Mouse (Mus musculus) induced T-regulatory cell, adult 2 months (primary cell): ENCODE data around the gene Vps72.
"Not testable (repeated sequence)": the region's sequence is repeated elsewhere in the genome, so short reads cannot be mapped to it uniquely, and the experiment has no call there.

Source experiments
- DNase-seq: peaks from one replicate; pipeline ENCODE4 v3.0.0-alpha.2; 2012; ENCODE audit warnings: low read depth

The Vps72 gene

DNA sequence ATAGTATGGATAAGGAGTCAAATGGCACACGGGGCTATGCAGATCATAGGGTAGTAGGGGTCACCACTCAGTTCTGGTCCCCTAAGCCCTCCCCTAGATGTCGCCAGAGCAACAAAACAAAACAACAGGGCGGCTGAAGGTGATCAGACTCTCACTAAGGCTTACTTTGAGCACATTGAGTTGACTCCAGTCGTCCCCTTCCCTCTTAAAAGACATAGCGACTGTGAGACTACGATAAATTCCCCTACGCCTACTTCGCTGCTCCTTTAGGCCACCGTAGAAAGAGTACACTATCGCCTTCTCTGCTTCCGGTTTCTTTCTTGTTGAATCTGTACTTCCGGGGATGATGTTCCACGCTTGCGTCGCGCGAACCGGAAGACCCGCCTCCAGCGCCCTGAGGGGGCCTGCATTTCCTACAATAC lies 22.9 kb downstream of the Vps72 start, which contains the start of the genes Scnm1 and Lysmd1:
Gene Scnm1, minus strand, starts transcription at position 332 of the 422 bp plus-strand sequence.
Gene Lysmd1, plus strand, starts transcription at position 409 of the 422 bp plus-strand sequence.
- DNase-seq = peak; percentile 96

DNA sequence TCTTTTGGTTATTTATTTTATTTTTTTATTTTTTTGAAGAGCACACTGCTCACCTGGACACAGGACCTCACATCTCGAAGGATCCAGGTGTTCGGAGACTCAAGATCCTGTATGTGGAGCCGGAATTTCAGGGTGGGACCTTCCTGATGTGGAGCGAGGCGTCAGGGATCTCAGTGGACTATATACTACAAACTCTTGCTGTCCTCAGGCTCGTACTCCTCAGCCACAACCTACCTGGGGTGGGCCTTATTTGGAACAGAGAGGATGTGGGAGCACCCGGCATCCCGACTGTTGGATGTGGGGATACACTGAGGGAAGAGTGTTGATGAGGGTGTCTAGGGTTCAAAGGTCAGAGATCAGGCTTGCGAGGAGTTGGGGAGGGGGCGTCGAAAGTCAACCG lies 23.3 kb downstream of the Vps72 start:
- not testable (repeated sequence) for DNase-seq

DNA sequence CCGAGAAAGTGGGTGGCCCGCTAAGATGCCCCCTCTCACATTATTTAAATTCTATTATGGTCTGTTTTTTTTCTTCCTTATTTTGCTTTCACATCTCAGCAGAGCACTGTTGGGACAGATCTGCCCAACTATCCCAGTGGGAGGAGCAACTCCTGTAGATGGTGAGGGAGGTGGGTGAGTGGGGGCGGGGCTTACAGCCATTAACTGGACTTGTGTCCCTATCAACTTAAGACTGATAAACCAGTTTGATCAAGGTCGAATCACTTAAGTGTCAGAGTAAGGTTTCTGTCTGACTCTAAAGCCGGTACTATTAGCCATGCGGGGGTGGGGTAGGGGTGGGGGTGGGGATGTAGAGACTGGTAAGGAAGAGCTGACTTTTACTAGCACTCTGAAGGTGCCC lies 24.2 kb downstream of the Vps72 start:
- DNase-seq = peak; percentile 67

DNA sequence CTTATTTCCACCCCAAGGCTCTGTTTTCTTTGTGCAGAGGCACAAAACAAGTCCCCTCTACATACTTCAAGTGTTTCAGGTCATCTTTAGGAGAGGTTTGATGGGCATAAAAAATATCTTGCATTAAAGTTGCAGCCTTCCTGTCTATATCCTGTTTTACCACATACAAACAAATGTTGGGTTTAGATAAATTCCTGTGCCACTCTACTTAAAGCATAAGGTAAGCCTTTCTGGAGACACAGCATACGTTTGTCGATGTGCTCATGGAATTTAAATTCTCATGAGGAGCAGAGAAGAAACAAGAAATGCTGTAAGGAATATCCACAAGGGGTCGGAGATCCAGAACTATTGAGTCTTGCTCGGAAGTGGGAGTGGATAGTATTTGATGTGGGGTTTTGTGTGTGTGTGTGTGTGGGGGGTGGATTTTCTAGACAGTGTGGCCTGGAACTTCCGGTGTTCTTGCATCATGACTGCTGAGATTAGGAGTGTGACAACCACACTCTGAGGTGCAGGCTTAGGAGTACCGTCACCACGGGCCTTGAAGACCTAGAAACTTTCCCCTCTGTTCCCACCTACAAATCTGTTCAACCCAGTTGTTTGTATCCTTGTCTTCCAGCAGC lies 24.7 kb downstream of the Vps72 start:
- peak; percentile 88 for DNase-seq

DNA sequence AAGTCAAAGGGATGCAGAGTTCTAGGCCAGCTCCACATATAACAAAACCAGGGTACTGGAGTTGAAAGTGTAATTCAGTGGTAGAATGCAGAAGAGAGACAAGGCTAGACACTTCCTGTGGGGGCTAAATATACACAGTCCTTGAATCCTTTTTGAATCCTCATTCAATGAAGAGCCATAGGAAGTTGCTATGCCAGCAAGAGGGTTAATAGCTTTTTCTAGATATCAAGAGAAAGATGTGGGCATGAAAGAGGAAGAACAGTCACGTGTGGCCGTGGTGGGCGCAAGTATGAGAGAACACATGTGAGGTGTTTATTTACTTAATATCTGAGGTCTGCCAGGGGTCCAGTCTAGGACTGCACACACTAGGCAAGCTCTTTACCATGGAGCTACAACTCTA lies 25.5 kb downstream of the Vps72 start:
- DNase-seq = no peak

DNA sequence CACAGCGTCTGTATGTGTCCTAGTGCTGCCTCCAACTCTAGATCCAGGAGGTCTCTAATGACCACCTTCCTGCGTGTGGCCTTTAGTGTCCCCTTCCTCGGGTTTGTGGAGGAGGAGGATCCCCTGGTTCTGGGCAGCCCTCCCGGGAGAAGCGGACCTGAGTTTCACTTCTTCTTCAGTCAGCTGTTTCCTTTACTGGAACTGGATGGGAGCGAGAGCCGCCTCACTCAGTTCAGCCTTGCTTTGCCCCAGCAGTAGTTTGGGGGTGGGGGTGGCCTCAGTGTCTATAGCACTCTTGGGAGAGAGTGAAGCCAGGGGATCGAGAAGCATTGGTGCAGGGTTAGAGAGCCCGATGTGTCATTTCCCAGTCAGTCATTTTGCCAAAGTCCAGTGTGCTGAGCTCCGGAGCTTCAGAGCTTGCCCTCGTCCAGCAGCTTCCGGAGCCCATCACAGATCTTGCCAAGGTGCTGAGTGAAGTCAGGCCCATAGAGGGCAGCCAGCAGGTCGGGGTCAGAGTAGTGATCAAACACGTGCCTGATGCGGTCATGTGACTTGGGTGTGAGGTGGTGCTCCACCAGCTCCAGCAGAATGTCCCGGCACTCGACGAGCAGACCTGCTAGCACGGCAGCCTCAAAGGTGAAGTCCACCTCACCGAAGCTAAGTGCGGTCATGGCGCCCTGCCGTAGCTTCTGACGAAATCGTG lies 28.9 kb downstream of the Vps72 start:
- DNase-seq = peak; percentile 16

DNA sequence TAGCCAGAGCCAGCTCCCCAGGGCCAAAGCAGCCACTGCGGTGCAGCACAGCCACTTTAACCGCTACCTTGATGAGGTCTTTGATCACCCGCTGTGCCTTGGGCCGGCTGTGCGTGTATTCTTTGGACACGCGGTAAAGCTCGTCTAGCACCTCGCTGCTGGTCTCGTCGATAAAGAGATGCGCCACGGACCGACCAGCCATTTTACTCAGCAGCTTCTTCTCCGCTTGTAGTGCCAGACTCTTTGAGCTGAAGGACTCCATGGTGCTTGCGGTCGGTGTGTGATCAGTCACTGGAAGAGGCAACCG lies 29.4 kb downstream of the Vps72 start:
- DNase-seq = peak; percentile 24

DNA sequence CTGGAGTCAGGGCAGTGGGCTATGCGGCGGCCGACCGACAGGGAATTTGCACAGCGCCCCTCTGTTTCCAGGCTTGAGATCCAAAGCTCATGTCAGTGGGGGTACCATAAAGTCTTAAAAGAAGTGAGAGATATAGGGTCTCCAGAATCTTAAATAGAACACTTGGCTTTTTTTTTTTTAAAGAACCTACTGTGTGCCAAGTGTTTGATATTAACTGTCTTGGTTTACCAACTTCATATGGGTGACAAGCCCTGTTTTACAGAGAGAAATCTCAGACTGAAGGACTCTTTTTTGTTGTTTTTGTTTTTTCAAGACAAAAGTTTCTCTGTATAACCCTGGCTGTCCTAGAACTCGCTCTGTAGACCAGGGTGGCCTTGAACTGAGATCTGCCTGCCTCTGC lies 30.0 kb downstream of the Vps72 start:
- no peak for DNase-seq

DNA sequence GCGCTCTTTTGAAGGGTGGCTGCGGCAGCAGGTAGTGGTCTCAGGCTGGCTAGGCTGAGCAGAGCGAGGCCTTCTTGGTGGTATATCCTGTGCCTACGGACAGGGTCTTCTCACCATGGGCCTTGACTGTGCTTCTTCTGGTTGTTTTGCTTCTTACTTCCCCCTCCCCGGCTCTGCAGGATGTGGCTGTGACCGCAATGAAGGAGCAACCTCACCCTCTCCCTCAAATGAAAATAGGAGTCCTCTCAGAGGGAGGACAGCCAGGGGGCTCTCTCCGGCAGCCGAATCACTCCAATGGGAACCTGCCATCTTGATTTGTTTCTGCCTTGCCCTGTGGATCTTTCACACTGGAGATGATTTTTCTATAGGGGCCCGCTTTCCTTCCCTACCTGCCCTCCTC lies 30.7 kb downstream of the Vps72 start:
- DNase-seq = peak; percentile 86

DNA sequence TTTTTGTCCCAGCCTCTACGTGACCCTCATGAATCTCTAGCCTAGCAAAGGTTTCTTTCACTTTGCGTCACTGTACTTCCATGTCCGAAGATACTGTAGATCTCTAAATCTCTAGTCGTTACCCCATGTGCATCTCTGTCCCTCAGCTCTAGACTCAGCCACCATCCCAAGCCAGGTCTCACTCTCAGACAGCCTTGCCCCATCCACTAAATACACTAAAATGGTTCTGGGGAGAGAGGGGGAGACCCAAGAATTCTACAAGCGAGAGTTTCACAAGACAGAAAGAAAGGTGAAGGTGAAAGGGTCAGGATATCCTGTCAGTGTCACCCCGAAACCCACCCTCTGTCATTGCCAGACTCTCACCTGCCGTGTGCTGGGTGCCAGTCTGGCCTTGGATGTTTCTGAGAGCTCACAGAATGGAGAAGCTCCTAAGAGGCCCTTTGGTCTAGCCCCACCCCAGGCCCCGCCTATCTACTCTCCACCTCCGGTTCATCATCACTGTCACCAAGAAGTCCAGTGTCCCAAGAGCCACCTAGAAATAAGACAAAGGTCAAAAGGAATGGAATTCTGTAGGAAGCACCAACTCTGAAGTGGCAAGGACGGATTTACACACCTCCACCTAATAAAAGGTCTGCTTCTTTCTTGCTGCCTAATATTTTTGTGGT lies 31.3 kb downstream of the Vps72 start, which contains the start of gene Tnfaip8l2:
Gene Tnfaip8l2, minus strand, starts transcription at position 409 of the 665 bp plus-strand sequence.
- peak; percentile 84 for DNase-seq

DNA sequence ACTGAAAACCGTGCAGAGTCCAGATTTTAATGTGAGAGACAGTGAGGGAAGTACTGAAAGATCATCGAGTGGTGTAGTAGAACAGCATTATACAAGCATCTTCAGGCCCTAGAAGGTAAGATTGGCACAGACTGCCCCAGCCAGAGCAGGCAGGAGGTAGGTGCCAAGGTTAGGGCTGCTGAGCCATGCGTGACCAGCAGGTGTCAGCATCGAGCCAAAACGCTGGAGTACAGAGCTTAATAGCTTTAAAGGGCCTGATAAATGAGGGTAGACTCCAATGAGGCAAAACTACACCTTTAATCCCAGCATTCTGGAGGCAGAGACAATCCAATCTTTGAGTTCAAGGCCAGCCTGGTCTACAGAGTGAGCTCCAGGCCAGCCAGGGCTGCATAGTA lies 31.8 kb downstream of the Vps72 start:
- peak; percentile 96 for DNase-seq

DNA sequence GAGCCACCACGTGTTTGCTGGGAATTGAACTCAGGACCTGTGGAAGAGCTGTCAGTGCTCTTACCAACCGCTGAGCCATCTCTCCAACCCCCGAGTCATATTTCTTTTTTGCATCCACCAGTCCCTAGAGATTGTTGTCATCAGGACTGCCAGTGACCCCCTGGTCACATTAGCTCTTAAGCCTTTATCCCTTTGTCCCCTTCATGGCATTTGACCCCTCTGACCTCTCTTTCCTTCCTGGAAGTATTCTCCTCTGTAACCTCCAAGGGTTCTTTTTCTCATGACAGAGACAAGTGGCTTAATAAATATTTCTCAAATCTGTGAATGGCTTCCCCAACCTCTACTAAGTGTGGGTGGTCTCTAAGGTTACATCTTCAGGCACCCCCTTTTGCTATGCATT lies 37.1 kb downstream of the Vps72 start:
- DNase-seq = no peak

DNA sequence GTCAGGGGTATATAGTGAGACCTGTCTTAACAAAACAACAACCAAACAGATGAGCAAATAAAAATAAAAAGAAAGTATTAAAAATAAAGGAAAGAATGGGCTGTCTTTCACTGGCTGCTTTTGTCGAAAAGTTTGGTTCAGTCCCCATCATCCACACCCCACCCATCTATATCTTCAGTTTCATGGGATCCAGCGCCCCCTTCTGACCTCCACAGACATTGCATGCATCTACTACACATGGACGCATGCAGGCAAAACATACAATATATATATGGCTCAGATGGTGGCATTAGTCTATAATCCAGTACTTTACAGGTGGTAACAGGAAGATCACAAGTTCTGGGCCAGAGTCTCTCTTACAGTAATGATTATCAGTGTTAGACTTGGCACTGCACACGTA lies 43.1 kb downstream of the Vps72 start:
- peak; percentile 85 for DNase-seq

DNA sequence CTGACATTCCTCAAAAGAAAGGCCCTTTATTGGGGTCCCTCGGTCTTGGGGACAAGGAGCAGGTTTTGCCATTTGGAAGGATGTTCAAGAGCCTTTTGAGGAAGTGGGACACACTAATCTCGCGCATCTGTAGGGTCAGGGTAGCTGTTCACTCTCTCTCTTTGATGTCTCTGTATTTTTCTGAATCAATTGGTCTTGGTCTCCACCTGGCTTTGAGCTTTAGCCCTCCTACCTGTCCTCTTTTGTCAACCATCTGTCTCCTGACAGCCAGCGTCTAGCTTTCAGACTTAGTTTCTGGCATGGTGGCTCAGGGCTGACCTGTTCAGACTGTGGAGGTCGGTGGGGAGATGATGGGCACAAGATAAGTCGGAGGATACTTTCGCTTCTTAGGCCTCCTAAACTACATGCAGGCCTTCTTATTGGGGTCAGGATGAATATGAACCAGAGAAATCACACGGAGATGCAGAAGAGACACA lies 48.7 kb downstream of the Vps72 start:
- DNase-seq = no peak

DNA sequence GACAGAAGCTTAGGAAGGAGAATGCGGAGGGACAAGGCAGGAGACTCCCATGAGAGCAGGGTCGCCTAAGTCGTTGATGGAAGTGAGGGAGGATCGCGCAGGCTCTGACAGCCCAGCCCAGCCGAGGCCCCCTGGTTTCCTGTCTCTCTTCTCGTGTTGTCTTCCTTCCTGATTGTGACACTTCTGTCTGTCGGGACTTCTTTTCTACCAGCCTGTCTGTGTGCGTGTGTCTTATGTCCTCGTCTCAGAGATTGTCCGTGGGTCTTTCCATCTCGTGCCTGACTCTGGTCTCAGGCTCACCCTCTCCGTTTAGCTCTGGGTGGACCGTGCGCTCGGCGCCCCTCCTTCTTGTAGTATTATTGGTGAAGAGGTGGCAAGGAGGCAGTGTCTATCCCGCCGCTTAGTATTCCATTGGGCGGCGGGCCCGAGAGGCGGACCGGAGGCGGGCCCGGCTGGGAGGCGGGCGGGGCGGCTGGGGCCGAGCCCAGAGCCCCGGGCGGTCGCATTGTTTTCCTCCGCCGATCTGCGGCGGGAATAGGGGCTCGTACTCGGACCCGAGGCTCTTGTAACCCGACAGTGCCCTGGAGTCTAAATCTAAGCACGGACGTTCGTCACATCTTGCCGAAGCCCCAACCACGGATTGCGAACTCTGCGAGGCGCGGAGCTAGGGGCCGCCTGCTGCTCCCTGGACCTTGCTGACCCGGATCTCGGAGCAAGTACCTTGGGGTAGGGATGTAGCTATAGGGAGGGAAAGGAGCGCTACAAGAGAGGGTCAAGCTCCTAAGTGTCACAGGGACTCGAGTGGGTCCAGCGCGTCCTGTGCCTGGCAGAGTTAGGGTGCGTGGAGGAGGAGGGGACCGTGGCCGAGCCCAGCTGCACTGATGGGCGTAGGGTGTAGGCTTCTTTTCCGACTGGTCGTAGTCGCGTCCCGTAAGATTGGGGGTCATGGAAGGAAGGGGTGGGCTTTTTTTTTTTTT lies 49.5 kb downstream of the Vps72 start, which contains the start of gene Sema6c:
Gene Sema6c, plus strand, starts transcription at position 471 of the 977 bp plus-strand sequence.
- peak; percentile 93 for DNase-seq

DNA sequence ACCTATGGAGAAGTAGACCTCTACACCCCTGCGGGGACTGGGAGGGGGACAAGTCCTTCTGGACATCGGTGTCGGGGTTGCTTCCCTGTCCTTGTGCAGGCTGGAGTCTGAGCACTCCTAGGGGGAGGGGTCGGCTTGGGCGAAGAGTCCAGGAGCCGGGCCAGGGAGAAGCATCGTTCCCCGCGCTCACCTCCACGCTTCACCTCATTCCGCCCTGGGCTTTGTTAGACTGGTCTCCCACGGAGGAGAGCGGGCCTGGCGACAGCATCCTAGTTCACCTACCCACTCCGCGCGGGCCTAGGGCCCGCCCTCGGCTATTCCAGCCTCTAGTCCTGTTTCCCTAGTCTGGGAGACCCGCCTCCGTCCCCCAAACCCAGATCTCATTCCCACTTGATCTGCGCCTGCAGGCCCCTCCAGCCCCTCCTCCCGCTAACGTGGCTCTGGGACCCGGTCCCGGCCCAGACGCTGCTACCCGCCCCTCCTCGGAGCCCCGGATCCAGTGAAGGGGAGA lies 50.3 kb downstream of the Vps72 start:
- DNase-seq = peak; percentile 34

DNA sequence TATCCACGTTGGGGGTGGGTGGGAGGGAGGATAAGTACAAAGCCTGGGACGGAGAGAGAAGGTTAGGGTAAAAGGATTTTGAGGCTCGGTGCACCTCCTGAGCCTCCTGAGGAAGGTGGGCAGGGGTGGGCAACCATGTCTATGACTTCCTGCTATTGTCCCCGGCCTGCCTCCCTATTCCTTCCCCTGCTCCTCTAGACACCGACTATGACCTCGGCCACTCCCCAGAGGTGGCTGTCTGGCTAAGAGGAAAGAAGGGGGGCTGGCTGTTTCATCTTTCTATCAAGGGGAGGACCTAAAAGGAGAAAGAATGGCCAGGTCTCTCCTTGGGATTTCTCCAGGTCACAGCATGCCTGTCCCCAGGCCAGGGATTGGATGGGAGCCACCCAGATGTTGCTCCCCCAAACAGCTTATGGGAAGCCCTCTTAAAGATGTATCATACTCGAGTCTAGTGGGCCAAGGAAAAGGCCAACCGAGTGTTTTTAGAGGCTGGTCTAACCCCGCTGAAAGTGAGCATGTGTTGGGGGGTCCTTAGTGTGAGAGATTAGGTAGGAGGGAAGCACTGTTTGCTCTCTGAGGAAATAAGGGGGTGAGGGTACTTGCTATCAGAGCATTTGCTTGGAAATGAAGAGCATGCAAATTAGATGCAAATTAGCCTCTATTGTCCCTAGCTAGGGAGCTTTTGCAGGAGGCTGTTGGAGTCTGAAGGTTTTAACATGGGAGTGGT lies 51.0 kb downstream of the Vps72 start:
- peak; percentile 30 for DNase-seq

DNA sequence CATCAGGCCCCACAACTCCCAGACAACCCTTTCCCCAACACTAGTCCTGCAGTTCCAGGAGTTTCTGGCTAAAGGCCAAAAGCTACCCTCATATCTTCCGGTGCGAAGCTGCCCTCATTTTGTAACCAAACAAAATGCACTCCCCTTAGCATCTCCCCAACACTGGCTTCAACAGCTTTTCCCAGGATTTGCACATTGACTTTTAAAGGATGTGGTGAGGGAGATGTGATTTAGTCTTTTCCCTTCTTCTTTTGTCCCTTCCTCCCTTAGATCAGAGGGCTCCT lies 51.5 kb downstream of the Vps72 start:
- DNase-seq = no peak

DNA sequence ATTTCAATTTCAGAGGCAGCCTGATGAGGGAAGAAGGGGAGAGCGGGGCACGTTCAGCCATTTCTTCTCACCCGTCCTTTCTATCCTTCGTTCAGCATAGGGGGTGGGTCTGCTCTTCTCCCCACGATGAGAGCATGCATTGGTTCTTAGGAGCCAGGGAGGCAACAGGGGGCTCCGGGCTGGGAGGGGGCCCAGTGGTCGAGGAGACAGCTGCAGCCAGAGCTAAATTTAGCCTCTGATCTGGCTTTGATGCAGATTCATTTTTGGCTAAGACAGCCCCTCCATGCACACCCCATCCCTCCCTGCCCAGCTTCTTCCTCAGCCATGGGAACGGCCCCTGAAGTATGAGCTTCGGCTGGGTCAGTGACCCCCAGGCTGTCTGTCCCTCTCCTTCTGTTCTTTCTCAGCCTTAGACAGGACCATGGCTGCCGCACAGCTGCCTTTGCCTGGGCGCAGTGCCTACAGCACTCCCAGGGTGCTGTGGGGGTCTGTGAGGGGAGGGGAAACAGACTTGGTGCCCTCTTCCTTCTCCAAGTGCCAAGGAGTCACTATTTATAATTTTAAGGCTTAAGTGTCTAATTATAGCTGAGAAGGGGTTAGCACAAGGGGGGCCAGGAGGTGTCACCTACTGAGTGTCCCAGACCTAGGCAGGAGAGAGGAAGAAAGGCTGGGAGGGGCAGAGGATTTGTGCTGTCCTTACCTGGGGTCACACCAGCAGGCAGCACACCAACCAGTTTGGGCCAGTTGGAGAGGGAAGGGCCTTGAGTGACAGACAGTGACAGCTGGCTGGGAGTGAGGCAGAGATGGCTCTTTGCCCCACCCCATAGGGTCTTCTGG lies 52.8 kb downstream of the Vps72 start:
- DNase-seq = no peak

DNA sequence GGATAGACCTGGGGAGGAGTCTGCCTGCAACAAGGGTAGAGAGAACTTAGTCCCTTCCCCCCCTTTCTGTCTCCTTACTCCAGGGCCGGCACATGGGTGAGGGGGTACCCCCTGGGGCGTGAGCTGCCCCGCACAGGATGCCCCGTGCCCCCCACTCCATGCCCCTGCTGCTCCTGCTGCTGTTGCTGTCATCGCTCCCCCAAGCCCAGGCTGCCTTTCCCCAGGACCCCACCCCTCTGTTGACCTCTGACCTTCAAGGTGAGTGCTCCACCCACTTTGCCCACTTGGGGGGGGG lies 53.4 kb downstream of the Vps72 start:
- no peak for DNase-seq
